In the genomic region with DNA sequence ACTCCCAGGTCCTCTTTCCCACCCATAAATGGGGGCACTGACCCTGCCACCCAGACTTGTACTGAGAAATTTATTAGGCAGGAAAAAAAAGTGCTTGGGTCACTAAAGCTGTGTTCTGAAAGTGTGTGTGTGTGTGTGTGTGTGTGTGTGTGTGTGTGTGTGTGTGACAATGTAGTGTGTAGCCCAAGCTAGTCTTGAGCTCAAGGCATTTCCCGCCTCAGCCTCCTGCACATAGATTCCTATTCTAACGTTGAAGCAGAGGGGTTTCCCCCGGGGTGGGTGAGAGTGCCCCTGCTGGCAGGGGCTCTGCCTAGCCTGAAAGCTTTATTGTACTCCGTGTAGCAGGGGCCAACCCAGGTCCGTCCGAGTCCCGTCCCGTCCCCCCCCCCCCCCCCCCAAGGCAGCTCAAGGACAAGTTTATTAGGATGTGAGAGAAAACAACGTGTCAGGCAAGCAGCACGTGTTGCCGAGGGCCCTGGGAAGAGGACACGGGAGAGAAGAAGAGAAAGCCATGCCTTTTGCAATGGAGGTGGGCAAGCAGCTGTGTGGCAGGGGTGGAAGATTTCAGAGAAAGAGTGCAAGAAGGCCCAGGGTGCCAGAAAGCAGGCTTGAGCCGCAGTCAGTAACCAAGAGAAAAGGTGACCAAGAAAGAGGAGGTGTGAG, we compare ENCODE assay signal across 10 mouse cellular contexts. TPM values are rescaled to one million over a fixed set of nuclear protein-coding genes. Genes with fewer than 3 reads are reported as not detected.
DNase-seq lines count a peak whose midpoint lies in the region; ATAC-seq and TF ChIP-seq lines count a peak whose summit lies in the region.
"Had no signal": no experiment of that assay in that cellular context is flagged by ENCODE, and none has a peak within 500 bp of the region (broad histone marks: within the 10 kb centered on the region; RNA-seq: fewer than 3 reads in every experiment).

No protein-coding gene starts in this region.

- no peaks in the 10 kb centered on the region for H3K36me3 ChIP-seq in heart, postnatal 0 days (replicated peaks; ENCODE audit: control insufficient read depth, insufficient read depth, low read length)
- H3K36me3 ChIP-seq in hindbrain, embryonic 15.5 days = no peaks in the 10 kb centered on the region
- H3K36me3 ChIP-seq in stomach, embryonic 16.5 days (ENCODE audit: control insufficient read depth, insufficient read depth, low read length) = no peaks in the 10 kb centered on the region
- H3K36me3 ChIP-seq: forebrain, embryonic 15.5 days had no signal

- H3K27me3 ChIP-seq in heart, postnatal 0 days (ENCODE audit: control insufficient read depth, insufficient read depth, low read length) = peaks cover 26% of the 10 kb centered on the region
- peaks cover 42% of the 10 kb centered on the region for H3K27me3 ChIP-seq in hindbrain, embryonic 15.5 days
- H3K27me3 ChIP-seq in stomach, embryonic 16.5 days (ENCODE audit: control insufficient read depth, insufficient read depth, low read length) = no peaks in the 10 kb centered on the region; the same call in 1 of the 2 replicates

- no peak overlapping the region for H3K27ac ChIP-seq in heart, postnatal 0 days (ENCODE audit: low read depth)
- no peak overlapping the region for H3K27ac ChIP-seq in hindbrain, embryonic 15.5 days (replicated peaks)
- H3K27ac ChIP-seq in stomach, embryonic 16.5 days (ENCODE audit: low read length) = no peak overlapping the region
- H3K27ac ChIP-seq: forebrain, embryonic 15.5 days had no signal

- no peak overlapping the region for H3K9ac ChIP-seq in heart, postnatal 0 days (replicated peaks; ENCODE audit: low read depth, low read length)
- H3K9ac ChIP-seq in hindbrain, embryonic 15.5 days = no peak overlapping the region
- H3K9ac ChIP-seq in stomach, embryonic 16.5 days (ENCODE audit: low read length) = peak overlapping the region; percentile 76
- H3K9ac ChIP-seq: forebrain, embryonic 15.5 days had no signal

- TF ChIP-seq CTCF in heart, postnatal 0 days (IDR thresholded peaks at IDR 0.05; ENCODE audit: low read depth) = no peak

- ATAC-seq in heart, postnatal 0 days (ENCODE audit: insufficient read depth, low read depth) = no peak
- ATAC-seq in hindbrain, embryonic 15.5 days (ENCODE audit: low FRiP score, low read depth) = 0 out of 2 replicates have a peak, but pooled peaks have one; percentile 51
- ATAC-seq in stomach, embryonic 16.5 days (ENCODE audit: insufficient read depth, low FRiP score) = no peak
- ATAC-seq: forebrain, embryonic 15.5 days had no signal

- peaks cover 16% of the 10 kb centered on the region for H3K4me1 ChIP-seq in heart, postnatal 0 days (ENCODE audit: control insufficient read depth, insufficient read depth)
- peaks cover 19% of the 10 kb centered on the region for H3K4me1 ChIP-seq in hindbrain, embryonic 15.5 days (replicated peaks)
- peaks cover 9% of the 10 kb centered on the region; the same call in 1 of the 2 replicates for H3K4me1 ChIP-seq in stomach, embryonic 16.5 days (ENCODE audit: control insufficient read depth, insufficient read depth, low read length)

- H3K4me3 ChIP-seq in heart, postnatal 0 days (ENCODE audit: low read depth, low read length) = no peak overlapping the region; the same call in 1 of the 2 replicates
- no peak overlapping the region for H3K4me3 ChIP-seq in hindbrain, embryonic 15.5 days
- H3K4me3 ChIP-seq in stomach, embryonic 16.5 days (replicated peaks; ENCODE audit: low read length) = peak overlapping the region; percentile 62

- 31% methylated on average over 13 of the region's 13 CpGs for WGBS in heart, postnatal 0 days
- WGBS in hindbrain, embryonic 15.5 days = 21% methylated on average over 13 of the region's 13 CpGs
- WGBS in stomach, embryonic 16.5 days = 30% methylated on average over 13 of the region's 13 CpGs

- DNase-seq in heart, postnatal 0 days (ENCODE audit: low spot score) = no peak
- no peak for DNase-seq in heart, adult 8-10 months (ENCODE audit: low spot score)
- peak; percentile 34 for DNase-seq in retina, postnatal 1 day
- no peak for DNase-seq in retina, embryonic 14.5 days (ENCODE audit: low spot score)
- DNase-seq in cerebellum, adult 8-10 months = no peak
- no peak for DNase-seq in adrenal gland, postnatal 4 days (ENCODE audit: low spot score in 2 of 2)
- DNase-seq: kidney, postnatal 14 days had no signal

- no peak for TF ChIP-seq EP300 in heart, postnatal 0 days (IDR thresholded peaks at IDR 0.05; ENCODE audit: low read depth)

- no peaks in the 10 kb centered on the region for H3K9me3 ChIP-seq in heart, postnatal 0 days (replicated peaks; ENCODE audit: control insufficient read depth, low read length)
- no peaks in the 10 kb centered on the region for H3K9me3 ChIP-seq in hindbrain, embryonic 15.5 days
- H3K9me3 ChIP-seq in stomach, embryonic 16.5 days (replicated peaks; ENCODE audit: control insufficient read depth, low read length) = no peaks in the 10 kb centered on the region
- H3K9me3 ChIP-seq: forebrain, embryonic 15.5 days had no signal

- peak overlapping the region; percentile 92; the same call in 1 of the 2 replicates for H3K4me2 ChIP-seq in heart, postnatal 0 days (ENCODE audit: low read depth, low read length)
- no peak overlapping the region for H3K4me2 ChIP-seq in hindbrain, embryonic 15.5 days
- peak overlapping the region; percentile 83 for H3K4me2 ChIP-seq in stomach, embryonic 16.5 days (ENCODE audit: low read depth, low read length)

RNA-seq across cellular contexts. Expression of gene Gpr157, which starts 37.5 kb away (rescaled TPM):
- total RNA-seq in heart, postnatal 0 days (2014; rRNA removed; ENCODE audit: low replicate concordance) = 15.0 and 23.3 TPM in 2 replicates
- polyA plus RNA-seq in heart, postnatal 0 days (2015; fragmentation: Nextera tagmentation; extraction: Ambion mirVana) = 4.3 and 4.5 TPM in 2 replicates
- total RNA-seq in heart, adult 8-10 months (2022) = 10 to 100 TPM; 28.8 to 42.7 (median 39.0) TPM
- 0.40 and 0.59 TPM in 2 replicates for polyA plus RNA-seq in hindbrain, embryonic 15.5 days (2015; fragmentation: Nextera tagmentation; extraction: Ambion mirVana)
- 1.5 TPM in 2 replicates for polyA plus RNA-seq in stomach, embryonic 16.5 days (2015; fragmentation: Nextera tagmentation; extraction: Ambion mirVana)
- total RNA-seq in adrenal gland, postnatal 4 days (2021) = 1 to 10 TPM; 3.1 to 3.8 TPM

RNA-seq across cellular contexts. Expression of gene H6pd, which starts 40.9 kb away (rescaled TPM):
- 25.7 and 35.2 TPM in 2 replicates for total RNA-seq in heart, postnatal 0 days (2014; rRNA removed; ENCODE audit: low replicate concordance)
- polyA plus RNA-seq in heart, postnatal 0 days (2015; fragmentation: Nextera tagmentation; extraction: Ambion mirVana) = 7.1 and 7.3 TPM in 2 replicates
- 10 to 100 TPM; 37.5 to 44.8 (median 41.2) TPM for total RNA-seq in heart, adult 8-10 months (2022)
- polyA plus RNA-seq in hindbrain, embryonic 15.5 days (2015; fragmentation: Nextera tagmentation; extraction: Ambion mirVana) = 3.0 and 3.4 TPM in 2 replicates
- polyA plus RNA-seq in stomach, embryonic 16.5 days (2015; fragmentation: Nextera tagmentation; extraction: Ambion mirVana) = 14.9 and 15.2 TPM in 2 replicates
- total RNA-seq in adrenal gland, postnatal 4 days (2021) = 100 to 1,000 TPM; 108 to 120 TPM
